Mouse (Mus musculus): Measurements from ENCODE around the gene Tmem165. TPM values are rescaled to one million over a fixed set of nuclear protein-coding genes. Genes with fewer than 3 reads are reported as not detected.

Tmem165 gene
- 50.1 and 93.7 TPM in 2 replicates for polyA plus RNA-seq (2012; rRNA removed; ENCODE audit: low replicate concordance)

GRCm38 (mm10) chr5:76183750-76184261 is at the start of gene Tmem165:
Tmem165 (plus strand) TSS chr5:76183880.

GRCm38 (mm10) chr5:76139808-76140729 is 43.6 kb upstream of the Tmem165 start, which contains the start of gene Srd5a3:
Srd5a3 (plus strand) TSS chr5:76140271.

Other genes starting within 250 kb of the Tmem165 start
- gene Kdr, start 205.4 kb upstream of the Tmem165 start, polyA plus RNA-seq (2012; rRNA removed; ENCODE audit: low replicate concordance), result 40.3 and 50.4 TPM in 2 replicates
- 52.3 and 201 TPM in 2 replicates for gene Srd5a3, start 43.6 kb upstream of the Tmem165 start, polyA plus RNA-seq (2012; rRNA removed; ENCODE audit: low replicate concordance)
- 23.1 and 25.9 TPM in 2 replicates for gene Clock, start 120.9 kb downstream of the Tmem165 start, polyA plus RNA-seq (2012; rRNA removed; ENCODE audit: low replicate concordance)
- not detected in 2 replicates for gene Pdcl2, start 147.3 kb downstream of the Tmem165 start, polyA plus RNA-seq (2012; rRNA removed; ENCODE audit: low replicate concordance)
- not detected in 2 replicates for gene Nmu, start 179.9 kb downstream of the Tmem165 start, polyA plus RNA-seq (2012; rRNA removed; ENCODE audit: low replicate concordance)

All from subcutaneous adipose tissue, adult 2 months (tissue).